Mouse (Mus musculus) left cerebral cortex, adult 18-20 months (tissue): Measurements from ENCODE around the gene Tbc1d22a. TPM values are rescaled to one million over a fixed set of nuclear protein-coding genes. Genes with fewer than 3 reads are reported as not detected.
A peak's percentile ranks its signal among the peaks of the same experiment; 100 is the strongest.

Experiments used
- DNase-seq, 2 experiments: peaks; one replicate each; pipeline ENCODE4 v3.0.0; 2021 to 2022; ENCODE audit warnings: low spot score in 2 of 2, mixed read lengths in 1 of 2
- total RNA-seq, 2 experiments: library from RNA; stranded (reverse); gene quantifications; 2 replicates each; pipeline ENCODE4 v1.2.3; 2021

Tbc1d22a gene
- total RNA-seq, 2 experiments from 2014 or later, result 34.4 to 35.0 TPM

DNA sequence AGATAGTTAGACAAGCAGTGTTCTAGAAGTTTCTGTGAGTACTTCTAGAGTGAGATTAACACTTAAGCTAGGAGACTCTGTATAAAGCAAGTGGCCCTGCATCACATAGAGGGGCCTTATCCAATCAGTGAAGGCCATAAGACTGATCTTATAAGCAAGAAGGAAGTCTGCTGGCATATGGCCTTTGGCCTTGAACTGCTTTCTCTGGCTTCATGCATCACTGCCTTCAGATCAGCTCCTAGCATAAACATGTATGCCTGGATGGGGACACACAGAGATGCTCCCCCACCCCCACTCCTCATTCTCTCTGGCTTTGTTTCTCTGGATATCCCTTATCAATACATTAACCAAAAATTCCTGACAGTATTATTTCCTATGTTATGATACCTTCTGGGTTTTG lies 218.5 kb downstream of the Tbc1d22a start:
- DNase-seq, result no peak

DNA sequence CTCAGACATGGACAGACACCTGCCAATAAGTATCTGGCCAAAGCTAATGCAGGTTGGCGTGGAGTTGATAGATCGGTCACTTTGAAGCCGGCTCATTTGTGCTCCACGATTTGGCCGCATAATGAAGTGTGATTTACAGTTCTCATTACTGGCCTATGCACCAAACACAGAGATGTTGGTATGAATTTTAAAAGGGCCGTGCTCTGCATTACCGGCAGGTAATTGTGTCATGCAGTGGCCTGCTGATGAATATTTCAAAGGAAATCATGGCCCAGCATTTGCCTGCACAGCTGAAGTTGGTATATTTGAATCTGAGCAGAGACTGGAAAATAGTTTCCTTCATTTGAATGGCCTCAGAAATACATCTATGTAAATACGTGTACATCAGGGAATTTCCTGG lies 219.1 kb downstream of the Tbc1d22a start:
- no peak for DNase-seq

DNA sequence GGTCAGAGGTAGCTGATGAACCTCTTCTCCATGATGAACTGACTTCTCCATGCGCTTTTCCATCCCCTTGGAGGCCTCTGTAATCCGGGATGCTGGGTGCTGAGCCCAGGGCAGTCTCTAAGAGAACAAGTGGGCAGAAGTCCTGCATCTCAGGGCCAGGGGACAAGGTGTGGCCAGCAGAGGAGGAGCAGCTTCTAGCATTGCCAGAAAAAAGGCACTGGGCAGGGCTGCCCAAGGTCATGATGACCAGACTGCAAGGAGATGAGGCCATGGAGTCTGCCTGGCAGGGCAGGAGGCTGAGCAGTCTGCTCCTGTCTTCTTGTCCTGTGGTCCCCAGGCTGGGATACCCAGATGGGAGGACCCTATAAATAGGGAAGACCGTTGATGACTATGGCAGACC lies 220.0 kb downstream of the Tbc1d22a start:
- no peak for DNase-seq

DNA sequence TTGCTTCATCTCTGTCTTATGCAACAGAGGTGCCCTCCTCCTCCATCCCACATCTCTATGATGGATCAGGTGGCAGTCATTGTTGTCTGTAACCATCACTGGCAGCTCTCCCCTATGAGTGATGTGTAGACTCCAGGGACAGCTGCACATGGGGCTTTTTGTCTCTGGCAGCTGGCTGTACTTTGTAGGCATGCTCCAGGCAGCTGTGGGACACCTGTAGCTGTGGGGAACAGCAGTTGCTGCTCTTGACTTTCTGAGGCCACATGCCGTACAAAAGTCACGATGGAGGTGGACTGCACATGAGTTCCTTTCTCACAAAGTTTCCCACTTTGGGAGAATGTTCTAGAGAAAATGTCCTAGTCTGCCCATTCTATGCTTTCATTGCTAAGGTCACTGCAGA lies 223.1 kb downstream of the Tbc1d22a start:
- DNase-seq, result no peak

DNA sequence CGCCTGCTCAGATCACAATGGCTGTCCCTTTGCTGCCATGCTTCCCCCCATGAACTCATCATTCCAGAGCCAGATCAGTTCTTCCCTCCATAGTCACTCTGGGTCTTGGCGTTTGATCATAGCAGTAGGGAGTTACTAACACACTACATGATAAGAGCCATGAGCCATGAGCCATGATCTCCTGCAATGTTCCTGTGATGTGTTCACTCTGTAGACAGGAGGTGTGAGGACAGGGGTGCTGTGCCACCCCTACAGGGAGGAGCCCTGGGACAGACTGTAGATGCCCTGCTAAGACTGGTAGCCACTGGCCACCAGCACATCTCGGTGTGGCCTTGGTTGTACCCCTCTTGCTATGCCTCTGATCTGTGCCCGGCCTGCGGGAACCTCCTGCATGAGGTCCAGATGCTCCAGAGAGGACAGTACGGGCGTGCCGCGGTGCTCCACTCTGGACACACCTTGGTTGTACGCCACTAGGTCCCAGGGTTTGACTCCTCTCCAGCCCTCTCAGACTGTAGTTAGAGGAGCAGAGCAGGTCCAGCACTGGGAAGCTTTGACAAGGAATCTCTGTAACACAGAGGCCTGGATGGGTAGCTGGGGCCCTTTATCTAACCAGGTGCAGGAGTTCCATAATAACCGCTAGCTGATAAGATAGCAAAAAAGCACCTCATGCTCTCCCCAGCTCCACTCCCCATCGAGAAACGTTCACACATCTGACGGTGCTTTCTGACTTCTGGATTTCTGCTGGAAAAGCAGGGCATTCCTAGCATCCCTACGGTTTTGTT lies 224.9 kb downstream of the Tbc1d22a start:
- DNase-seq, result no peak

DNA sequence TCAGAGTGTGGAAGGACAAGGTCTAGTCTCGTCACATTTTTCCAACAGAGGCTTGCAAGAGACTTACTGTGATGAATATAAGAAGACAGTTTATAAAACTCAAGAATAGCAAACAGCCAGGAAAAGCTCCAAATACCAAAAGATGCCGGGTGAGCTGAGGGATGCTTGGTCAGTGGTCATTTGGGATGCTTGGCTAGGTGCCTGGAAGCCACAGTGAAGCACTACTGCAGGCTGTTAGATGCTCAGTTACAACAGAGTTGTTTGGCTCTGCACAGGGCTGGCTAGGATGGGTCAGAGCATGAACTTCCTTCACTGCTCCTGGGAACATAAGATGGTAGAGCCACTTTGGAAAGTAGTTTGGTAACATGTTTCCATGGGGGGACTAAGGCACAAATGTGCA lies 230.0 kb downstream of the Tbc1d22a start:
- no peak for DNase-seq

DNA sequence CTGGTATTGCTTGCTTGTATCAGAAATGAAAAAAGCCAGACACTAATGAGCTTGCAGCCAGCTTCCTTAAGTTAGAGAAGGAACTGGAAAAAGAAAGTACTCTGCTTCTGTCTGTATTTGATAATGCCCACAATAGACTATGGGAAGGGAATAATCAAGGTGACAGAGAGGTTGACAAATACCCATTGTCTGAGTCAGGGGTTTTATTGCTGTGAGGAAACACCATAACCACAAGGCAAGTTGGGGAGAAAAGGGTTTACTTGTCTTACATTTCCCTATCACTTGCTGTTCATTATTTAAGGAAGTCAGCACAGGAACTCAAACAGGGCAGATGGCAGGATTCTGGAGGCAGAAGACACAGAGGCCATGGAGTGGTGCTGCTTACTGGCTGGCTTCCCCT lies 231.8 kb downstream of the Tbc1d22a start:
- DNase-seq, result no peak

DNA sequence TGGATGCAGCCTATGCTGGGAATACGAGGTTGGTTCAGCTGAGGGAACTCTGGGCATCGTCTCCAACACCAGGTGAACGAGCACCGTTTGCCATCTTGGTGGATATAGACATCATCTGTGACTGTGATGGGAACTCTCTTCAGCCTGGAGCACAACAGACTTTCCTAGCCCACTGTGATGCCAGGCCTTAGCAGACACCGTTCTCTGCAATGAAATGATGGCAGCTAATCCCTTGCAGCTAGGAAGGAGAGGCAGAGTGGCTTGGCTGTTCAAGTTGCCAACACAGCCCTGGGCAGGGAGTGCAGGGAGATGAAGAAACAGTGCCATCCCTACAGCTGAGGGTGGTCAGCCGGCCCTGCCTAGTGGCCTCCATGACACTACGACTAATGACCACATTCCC lies 233.0 kb downstream of the Tbc1d22a start:
- DNase-seq, result no peak

DNA sequence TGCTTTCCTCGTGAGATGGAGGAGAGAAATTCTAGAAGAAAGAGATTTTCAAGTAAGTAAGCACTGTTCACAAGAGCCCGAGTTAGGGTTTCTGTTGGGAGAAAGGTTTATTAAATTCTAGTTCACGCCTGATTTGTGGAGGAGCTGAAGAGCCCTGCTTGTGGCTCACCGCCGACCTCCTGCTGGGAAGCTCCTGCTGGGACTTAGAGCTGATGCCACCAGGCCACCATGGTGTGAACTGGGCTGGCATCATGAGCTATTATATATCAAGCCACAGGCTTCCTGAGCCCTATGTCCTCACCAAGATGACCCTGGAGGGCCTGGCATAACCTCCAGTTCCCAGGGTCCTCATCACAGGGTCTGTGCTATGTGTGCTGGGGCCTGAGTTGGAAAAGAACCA lies 235.0 kb downstream of the Tbc1d22a start:
- DNase-seq, result no peak

DNA sequence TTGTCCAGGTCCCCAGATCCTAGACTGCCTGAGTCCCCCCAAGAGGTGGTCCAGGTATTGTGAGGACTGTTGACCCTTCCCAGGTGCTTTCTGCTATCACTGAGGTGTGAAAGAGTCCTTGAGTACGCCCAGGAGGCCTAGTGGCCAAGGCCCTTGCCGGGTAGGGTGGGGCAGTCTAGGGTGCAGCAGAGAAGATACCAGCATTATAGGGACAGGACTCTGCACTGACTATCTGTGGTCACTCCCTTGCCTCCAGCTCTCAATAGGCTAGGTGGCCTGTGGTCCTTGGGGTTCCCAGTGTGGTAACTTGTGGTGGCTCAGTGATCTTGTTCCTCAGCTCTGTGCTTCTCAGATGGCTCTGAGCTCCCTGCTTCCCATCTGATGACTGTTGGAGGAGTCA lies 235.5 kb downstream of the Tbc1d22a start:
- no peak for DNase-seq

DNA sequence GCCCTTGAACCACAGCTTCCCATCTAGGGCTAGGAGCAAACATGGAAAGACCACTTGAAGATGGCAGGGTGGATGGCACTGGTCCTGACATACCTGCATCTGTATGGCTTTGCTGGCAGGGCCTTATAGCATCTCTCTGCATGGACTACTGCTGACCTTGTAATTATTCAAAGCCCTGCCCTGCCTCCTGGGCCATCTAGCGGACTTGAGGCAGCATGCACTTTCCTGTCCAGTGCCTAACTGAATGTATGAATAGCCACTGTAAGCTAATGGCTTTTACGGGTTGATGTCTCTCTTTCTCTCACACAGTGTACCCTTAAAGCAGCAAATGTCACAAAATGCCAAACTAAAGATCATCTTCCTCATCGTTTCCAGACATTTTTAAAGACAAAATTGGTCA lies 245.2 kb downstream of the Tbc1d22a start:
- no peak for DNase-seq

DNA sequence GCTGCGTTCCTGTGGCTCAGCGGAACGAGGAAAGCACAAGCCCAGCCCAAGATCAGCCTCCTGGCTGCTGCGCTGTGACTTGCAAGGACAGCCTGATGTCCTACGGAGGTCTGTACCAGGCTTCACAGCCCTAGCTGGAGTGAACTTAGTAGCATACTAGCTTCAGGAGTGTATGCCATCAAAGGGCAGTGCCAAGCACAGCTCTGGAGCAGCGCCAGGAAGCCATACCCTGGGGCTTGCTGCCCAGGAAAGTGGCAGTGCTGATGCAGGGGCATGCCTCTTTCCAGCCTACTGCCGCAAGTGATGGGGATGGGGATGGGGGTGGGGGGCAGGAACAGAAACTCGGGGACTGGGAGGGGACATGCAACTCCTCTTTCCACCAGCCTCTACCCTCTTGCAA lies 248.4 kb downstream of the Tbc1d22a start:
- DNase-seq, result no peak

DNA sequence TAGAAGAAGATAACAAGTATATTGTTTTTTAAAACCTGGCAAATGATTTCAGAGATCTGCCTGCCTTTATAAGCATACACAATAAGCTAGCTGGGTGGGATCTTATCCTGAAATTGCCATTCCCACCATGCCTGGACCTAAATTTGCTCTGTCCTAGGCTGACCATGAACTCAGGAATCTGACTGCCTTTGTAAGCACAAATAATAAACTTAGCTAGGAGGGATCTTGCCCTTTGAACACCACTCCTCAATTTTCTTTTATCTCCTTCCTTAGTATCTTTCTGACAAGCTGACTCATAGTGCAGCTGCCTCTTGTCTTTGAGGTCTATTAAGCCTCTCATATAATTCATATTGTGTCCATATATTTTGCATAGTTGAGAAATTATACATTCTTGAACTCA lies 253.8 kb downstream of the Tbc1d22a start:
- no peak for DNase-seq

DNA sequence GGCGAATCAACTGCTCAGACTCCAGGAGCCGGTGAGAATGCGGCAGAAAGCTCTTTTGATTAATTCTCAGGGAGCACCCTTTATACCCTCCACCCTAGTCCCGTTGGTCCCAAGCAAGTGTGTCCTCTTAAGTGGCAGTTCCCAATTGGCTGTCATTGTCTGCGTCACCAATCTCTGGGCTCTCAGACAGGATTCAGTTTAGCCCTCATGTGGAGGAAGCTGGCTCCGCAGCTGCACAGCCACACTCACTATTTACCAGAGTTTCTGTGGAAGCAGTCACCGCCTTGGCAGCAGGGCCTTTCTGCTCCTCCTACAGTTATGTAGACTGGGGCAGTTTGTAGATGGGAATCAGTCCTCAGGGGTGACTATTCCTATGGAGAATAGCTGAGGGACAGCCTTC lies 256.9 kb downstream of the Tbc1d22a start:
- DNase-seq, result peak; percentile 35 to 41

DNA sequence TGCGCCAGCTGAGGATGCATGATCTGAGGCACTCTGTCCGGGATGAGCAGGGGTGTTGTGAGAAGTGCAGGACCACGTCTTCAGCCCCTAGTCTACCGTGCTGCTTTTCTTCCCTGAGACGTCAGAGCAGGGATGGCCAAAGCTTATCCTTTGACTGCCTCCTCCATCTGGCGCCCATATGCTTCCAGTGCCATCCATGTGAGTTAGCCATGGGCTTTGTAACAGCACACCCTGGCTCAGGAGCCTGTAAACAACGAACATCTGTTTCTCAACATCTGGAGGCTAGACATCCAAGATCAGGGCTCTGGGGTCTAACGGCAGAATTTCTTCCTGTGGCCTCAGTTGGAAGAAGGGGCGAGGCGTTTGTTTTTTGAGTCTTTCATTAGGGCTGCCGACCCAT lies 259.2 kb downstream of the Tbc1d22a start:
- no peak for DNase-seq

DNA sequence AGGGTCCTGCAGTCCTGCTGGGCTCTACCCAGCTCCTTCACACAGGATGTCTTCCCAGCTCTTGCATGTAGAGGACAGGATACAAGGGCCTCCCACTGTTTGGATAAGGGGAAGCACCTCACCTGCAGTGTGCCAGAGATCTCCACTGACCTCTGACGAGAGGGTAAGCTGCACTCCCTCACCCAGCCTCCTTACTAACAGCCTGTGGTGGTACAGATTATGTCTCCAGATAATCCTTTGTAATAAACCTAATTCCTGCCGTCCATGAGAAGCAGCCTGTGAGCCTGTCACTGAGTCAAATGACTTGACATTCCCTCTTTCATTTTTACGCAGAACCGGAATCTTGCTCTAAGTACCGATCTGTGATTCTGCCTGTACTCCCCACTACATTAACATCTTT lies 260.7 kb downstream of the Tbc1d22a start:
- DNase-seq, result no peak

DNA sequence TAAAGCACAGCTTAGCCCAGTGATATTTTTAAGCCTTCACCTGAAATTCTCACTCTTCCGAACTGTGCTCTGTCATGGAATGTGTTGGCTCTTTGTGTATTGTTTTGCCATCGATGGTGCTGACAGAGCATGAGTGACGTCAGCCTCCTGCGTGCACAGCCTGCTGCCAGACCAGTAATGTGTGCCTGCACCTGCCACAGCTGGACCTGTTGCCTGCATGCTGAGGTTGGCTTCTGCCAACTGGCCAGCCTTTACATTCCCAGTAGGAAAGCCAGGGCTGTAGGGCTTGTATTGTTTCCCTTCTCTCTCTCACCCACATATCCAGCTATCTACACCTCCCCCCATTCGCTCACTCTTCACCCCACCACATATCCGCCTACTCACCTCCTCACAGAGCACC lies 262.2 kb downstream of the Tbc1d22a start:
- peak in 1 of 2 experiments; percentile 18 for DNase-seq

DNA sequence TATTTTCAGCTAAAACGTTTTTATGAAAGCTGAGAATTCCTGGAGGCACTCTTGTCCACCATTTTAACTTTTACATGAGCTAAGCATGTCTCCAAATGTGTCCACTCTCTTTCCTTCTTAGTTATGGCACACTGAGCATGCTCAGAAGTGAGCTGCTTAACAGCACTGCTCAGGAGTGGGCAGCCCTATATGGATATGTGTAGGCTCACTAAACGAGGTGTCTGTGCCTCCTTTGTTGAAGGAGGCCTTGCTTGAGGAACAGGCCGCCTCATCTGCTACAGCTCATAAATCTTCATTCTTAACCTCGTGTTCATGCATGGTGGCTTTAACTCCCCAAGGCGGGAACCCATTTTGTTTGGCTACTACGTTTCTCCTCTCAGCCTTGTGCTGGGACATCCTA lies 262.8 kb downstream of the Tbc1d22a start:
- DNase-seq, result no peak

DNA sequence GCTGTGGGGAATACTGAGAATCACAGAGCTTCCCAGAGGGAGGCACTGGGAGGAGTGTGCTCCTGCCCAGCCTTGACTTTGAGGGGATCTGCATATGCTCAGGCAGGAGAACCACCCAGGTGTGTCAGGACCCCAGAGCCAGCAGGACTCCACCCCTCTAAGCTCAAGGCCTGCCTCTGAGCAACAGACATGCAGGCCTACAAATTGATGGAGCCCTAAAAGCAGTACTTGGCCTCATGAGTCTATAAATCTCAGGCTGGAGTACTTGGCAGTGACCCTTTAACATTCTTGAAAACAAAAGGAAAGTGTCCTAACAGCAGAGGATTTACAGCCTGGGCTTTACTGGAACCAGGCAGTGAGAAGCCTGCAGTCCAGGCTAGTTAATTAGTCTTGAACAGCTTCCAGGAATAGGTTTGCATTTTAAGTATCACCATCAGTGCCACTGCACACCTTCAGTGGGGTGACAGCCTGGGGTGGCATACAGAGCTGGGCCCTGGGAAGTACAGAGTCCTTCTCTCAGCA lies 263.3 kb downstream of the Tbc1d22a start:
- DNase-seq, result no peak

DNA sequence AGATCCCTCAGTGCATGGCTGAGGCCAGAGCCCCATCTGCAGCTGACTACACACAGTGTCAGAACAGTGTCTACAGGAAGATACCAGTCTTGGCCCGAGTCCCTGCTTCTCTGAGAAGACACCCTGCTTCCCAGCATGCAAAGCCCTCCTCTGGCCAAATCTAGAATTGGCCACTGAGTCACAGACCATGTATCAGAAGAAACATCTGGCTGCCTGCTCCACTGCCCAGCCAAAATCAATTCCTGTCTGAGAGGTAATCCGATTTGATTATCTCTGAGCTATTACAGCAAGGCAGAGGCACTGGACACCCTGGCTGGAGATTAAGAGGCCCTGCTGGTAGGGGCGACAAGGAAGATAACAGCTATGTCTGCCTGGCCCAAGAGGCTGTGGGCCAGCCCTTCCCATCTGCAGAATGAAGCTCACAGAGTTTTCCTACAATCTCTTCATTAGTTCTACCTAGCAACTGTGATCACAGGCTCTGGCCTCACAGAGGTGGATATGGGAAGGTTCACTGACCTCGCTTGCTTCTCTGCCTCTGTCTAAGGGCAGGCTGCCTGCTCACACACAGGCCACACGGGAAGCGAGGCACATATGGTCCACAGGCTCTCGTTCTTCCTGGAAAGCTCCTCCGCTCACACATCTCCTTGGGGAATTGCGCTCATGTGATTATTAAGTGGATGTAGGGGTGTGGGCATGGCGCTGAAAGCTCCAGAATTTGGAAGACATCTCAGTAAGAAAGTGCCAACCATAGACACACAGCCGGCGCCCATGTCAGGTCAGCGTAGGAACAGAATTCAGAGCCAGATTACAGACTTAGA lies 264.6 kb downstream of the Tbc1d22a start:
- no peak for DNase-seq

DNA sequence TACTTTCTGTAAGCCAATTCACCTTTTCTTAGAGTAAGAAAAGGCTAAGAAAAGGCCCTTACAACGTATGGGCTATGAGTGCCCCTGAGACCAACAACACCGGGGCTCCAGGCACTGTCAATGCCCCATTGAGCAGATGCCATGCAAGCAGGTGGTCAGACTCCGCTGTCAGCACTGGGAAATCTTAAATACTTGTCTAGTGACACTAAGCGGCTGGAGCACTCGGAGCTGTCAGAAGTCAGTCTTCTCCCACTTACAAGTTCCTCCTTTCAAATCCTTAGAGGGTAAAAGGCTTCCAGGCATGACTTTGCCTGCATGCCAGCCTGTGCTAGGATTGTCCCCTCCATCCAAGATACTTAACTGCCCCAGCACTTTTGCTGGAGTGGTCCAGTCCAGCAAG lies 268.1 kb downstream of the Tbc1d22a start:
- DNase-seq, result no peak

DNA sequence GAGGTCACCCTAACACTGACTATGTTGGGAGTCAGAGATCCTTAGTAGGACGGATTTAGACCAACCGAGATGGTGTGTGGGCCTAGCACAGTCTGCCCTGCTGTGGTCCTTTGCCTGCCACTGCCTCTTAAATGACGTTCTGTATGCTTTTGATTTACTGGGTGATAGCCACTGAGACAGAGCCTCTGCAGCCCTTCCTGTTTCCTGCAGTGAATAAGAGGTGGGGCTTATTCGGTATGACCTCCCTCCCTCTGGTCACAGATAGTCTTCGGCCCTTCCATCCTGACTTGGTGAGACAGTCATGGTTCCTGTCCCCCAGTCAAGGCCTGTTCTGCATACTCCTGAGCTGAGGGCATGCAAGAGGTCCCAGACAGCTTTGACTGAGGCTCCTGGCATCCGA lies 271.6 kb downstream of the Tbc1d22a start:
- no peak for DNase-seq
